Comparison of ENCODE assay signal across 28 mouse cellular contexts in genomic region chr6:30222321-30222720, GRCm38 (mm10).
DNase-seq lines count a peak whose midpoint lies in the region; ATAC-seq and TF ChIP-seq lines count a peak whose summit lies in the region.
"Had no signal": no experiment of that assay in that cellular context is flagged by ENCODE, and none has a peak within 500 bp of the region (broad histone marks: within the 10 kb centered on the region; RNA-seq: fewer than 3 reads in every experiment).

No protein-coding gene starts in this region.

- H3K4me3 ChIP-seq in forebrain, embryonic 14.5 days (ENCODE audit: low read depth, low read length) = no peak overlapping the region
- H3K4me3 ChIP-seq in forebrain, embryonic 11.5 days (ENCODE audit: low read depth, low read length) = no peak overlapping the region
- no peak overlapping the region for H3K4me3 ChIP-seq in layer of hippocampus, adult 2 months
- no peak overlapping the region for H3K4me3 ChIP-seq in midbrain, postnatal 0 days (ENCODE audit: low read depth, low read length)
- H3K4me3 ChIP-seq: embryonic facial prominence, embryonic 13.5 days; heart, embryonic 12.5 days; hindbrain, embryonic 15.5 days; left cerebral cortex, adult 2 months; limb, embryonic 13.5 days; liver, embryonic 12.5 days had no signal

- H3K9ac ChIP-seq in forebrain, embryonic 14.5 days (ENCODE audit: low read length) = no peak overlapping the region
- no peak overlapping the region for H3K9ac ChIP-seq in forebrain, embryonic 11.5 days (ENCODE audit: low read length)
- no peak overlapping the region for H3K9ac ChIP-seq in midbrain, postnatal 0 days (replicated peaks; ENCODE audit: low read length, poor library complexity, severe bottlenecking)
- H3K9ac ChIP-seq: embryonic facial prominence, embryonic 13.5 days; heart, embryonic 12.5 days; hindbrain, embryonic 15.5 days; limb, embryonic 13.5 days; liver, embryonic 12.5 days; liver, postnatal 0 days had no signal

- H3K4me1 ChIP-seq in forebrain, embryonic 14.5 days (ENCODE audit: control insufficient read depth, insufficient read depth, low read length) = no peaks in the 10 kb centered on the region
- H3K4me1 ChIP-seq in forebrain, embryonic 11.5 days (replicated peaks; ENCODE audit: control insufficient read depth, insufficient read depth, low read length) = no peaks in the 10 kb centered on the region
- H3K4me1 ChIP-seq in midbrain, postnatal 0 days (ENCODE audit: insufficient read depth, low read length) = no peaks in the 10 kb centered on the region
- H3K4me1 ChIP-seq: embryonic facial prominence, embryonic 13.5 days; hindbrain, embryonic 15.5 days; limb, embryonic 13.5 days had no signal

- H3K9me3 ChIP-seq in forebrain, embryonic 14.5 days (replicated peaks; ENCODE audit: control insufficient read depth, low read length) = no peaks in the 10 kb centered on the region
- no peaks in the 10 kb centered on the region for H3K9me3 ChIP-seq in forebrain, embryonic 11.5 days (ENCODE audit: control insufficient read depth, low read length)
- no peaks in the 10 kb centered on the region for H3K9me3 ChIP-seq in midbrain, postnatal 0 days (ENCODE audit: low read length)
- H3K9me3 ChIP-seq: embryonic facial prominence, embryonic 13.5 days; G1E; heart, embryonic 12.5 days; hindbrain, embryonic 15.5 days; limb, embryonic 13.5 days; liver, embryonic 12.5 days had no signal

- peak; percentile 61 for DNase-seq in forebrain, embryonic 14.5 days (ENCODE audit: low spot score)
- no peak for DNase-seq in forebrain, embryonic 11.5 days (ENCODE audit: low spot score)
- DNase-seq in layer of hippocampus, adult 2 months (ENCODE audit: low spot score in 2 of 2) = peak; percentile 39 to 61
- DNase-seq in layer of hippocampus, adult 9-10 months (ENCODE audit: low spot score) = no peak
- peak; percentile 29 for DNase-seq in right cerebral cortex, postnatal 14 days
- no peak for DNase-seq in right cerebral cortex, postnatal 4 days
- DNase-seq in midbrain, postnatal 0 days (ENCODE audit: low spot score) = no peak
- DNase-seq: adrenal gland, adult 8-10 months; cerebellum, adult 11-12 months; cerebellum, postnatal 10 days; gastrocnemius, postnatal 25 days; heart, adult 18-20 months; heart, postnatal 4 days; kidney, adult 11 months; kidney, postnatal 14 days; liver, postnatal 0 days; lung, postnatal 36 days; retina, postnatal 1 day; thymus, postnatal 4 days had no signal

- H3K27me3 ChIP-seq in forebrain, embryonic 14.5 days (replicated peaks; ENCODE audit: control insufficient read depth, insufficient read depth, low read length) = no peaks in the 10 kb centered on the region
- no peaks in the 10 kb centered on the region for H3K27me3 ChIP-seq in forebrain, embryonic 11.5 days (ENCODE audit: control insufficient read depth, insufficient read depth, low read length)
- no peaks in the 10 kb centered on the region for H3K27me3 ChIP-seq in midbrain, postnatal 0 days (ENCODE audit: insufficient read depth, low read length)
- H3K27me3 ChIP-seq: embryonic facial prominence, embryonic 13.5 days; heart, embryonic 12.5 days; hindbrain, embryonic 15.5 days; limb, embryonic 13.5 days; liver, embryonic 12.5 days had no signal

- H3K4me2 ChIP-seq in forebrain, embryonic 14.5 days (ENCODE audit: low read length) = no peak overlapping the region
- H3K4me2 ChIP-seq in forebrain, embryonic 11.5 days (ENCODE audit: low read depth, low read length, severe bottlenecking) = no peak overlapping the region
- H3K4me2 ChIP-seq in midbrain, postnatal 0 days (ENCODE audit: low read depth, low read length, poor library complexity, severe bottlenecking) = no peak overlapping the region
- H3K4me2 ChIP-seq: embryonic facial prominence, embryonic 13.5 days; heart, embryonic 12.5 days; hindbrain, embryonic 15.5 days; limb, embryonic 13.5 days; liver, embryonic 12.5 days; midbrain, embryonic 11.5 days had no signal

- ATAC-seq in forebrain, embryonic 14.5 days = peak; percentile 81
- ATAC-seq in forebrain, embryonic 11.5 days (replicated peaks; ENCODE audit: low FRiP score) = no peak
- ATAC-seq in midbrain, postnatal 0 days (ENCODE audit: low FRiP score) = no peak
- ATAC-seq: inflammation-experienced regulatory T-cells, adult 6 months; liver, embryonic 12.5 days; liver, postnatal 0 days had no signal

- peaks cover 31% of the 10 kb centered on the region for H3K36me3 ChIP-seq in forebrain, embryonic 14.5 days (ENCODE audit: control insufficient read depth, insufficient read depth, low read length)
- H3K36me3 ChIP-seq in forebrain, embryonic 11.5 days (ENCODE audit: control insufficient read depth, insufficient read depth, low read length) = no peaks in the 10 kb centered on the region; the same call in 1 of the 2 replicates
- H3K36me3 ChIP-seq in midbrain, postnatal 0 days (ENCODE audit: insufficient read depth, low read length) = peaks cover 16% of the 10 kb centered on the region

- no peak for TF ChIP-seq CTCF in layer of hippocampus, adult 2 months (conservative IDR thresholded peaks at IDR 0.05)
- no peak for TF ChIP-seq CTCF in midbrain, postnatal 0 days (IDR thresholded peaks at IDR 0.05)

- 63% methylated on average over 1 of the region's 1 CpGs for WGBS in forebrain, embryonic 14.5 days
- WGBS in forebrain, embryonic 11.5 days = 93% methylated on average over 1 of the region's 1 CpGs
- 70% methylated on average over 1 of the region's 1 CpGs for WGBS in midbrain, postnatal 0 days

- no peak overlapping the region for H3K27ac ChIP-seq in forebrain, embryonic 14.5 days (ENCODE audit: low read depth, low read length)
- no peak overlapping the region for H3K27ac ChIP-seq in forebrain, embryonic 11.5 days (ENCODE audit: low read depth, low read length)
- H3K27ac ChIP-seq in layer of hippocampus, adult 2 months = no peak overlapping the region
- H3K27ac ChIP-seq in midbrain, postnatal 0 days (ENCODE audit: low read depth, low read length) = no peak overlapping the region
- H3K27ac ChIP-seq: embryonic facial prominence, embryonic 13.5 days; hindbrain, embryonic 15.5 days; left cerebral cortex, adult 2 months; limb, embryonic 13.5 days; liver, embryonic 12.5 days had no signal

Comparison
In these comparisons a context has a peak if more than half of its experiments do, and no peak if none do; other contexts are left out.
1. DNase-seq: peak in forebrain, embryonic 14.5 days (single experiment), layer of hippocampus, adult 2 months (2 of 2) and right cerebral cortex, postnatal 14 days (single experiment); none in forebrain, embryonic 11.5 days (single experiment), layer of hippocampus, adult 9-10 months (single experiment), right cerebral cortex, postnatal 4 days (single experiment) and midbrain, postnatal 0 days (single experiment).